Mouse (Mus musculus): Measurements from ENCODE around the gene Gabrd.

GRCm38 (mm10) chr4:155343415-155344298 is 54.3 kb downstream of the Gabrd start:
- TF ChIP-seq USF1 (IDR thresholded peaks at IDR 0.05; ENCODE audit: low read depth, low read length) (no peak), SMC3 (IDR thresholded peaks at IDR 0.05; ENCODE audit: low read depth, low read length) (no peak)

All from MEL (cell line).